Mouse (Mus musculus): ENCODE data around the gene Cecr2. TPM values are rescaled to one million over a fixed set of nuclear protein-coding genes. Genes with fewer than 3 reads are reported as not detected.
A peak's percentile ranks its signal among the peaks of the same experiment; 100 is the strongest.
"Not testable (repeated sequence)": the region's sequence is repeated elsewhere in the genome, so short reads cannot be mapped to it uniquely, and the experiment has no call there.

Gene Cecr2
- 10 to 100 TPM; 10.2 to 11.0 TPM for total RNA-seq (2021)
- long read RNA-seq, experiment 1, partial matches to known transcripts: 1 of 2 reads
- long read RNA-seq, experiment 1, other reads (novel, unspliced or antisense): 1 of 2 reads
- long read RNA-seq, experiment 2, partial matches to known transcripts: 0 of 1 reads
- long read RNA-seq, experiment 2, other reads (novel, unspliced or antisense): 1 of 1 reads

GRCm38 (mm10) chr6:120665816-120666760 lies at the start of gene Cecr2:
Cecr2 (plus strand) TSS chr6:120666369.
- DNase-seq: peak; percentile 74
- intact Hi-C loops (cut with DNase I; ENCODE audit: low total_unique reads): no loop called here

- intact Hi-C loops (cut with DNase I; ENCODE audit: low total_unique reads): no loop called here
- no peak for DNase-seq
Observed at GRCm38 (mm10) chr6:120617586-120617985, 48.6 kb upstream of the Cecr2 start.

DNA sequence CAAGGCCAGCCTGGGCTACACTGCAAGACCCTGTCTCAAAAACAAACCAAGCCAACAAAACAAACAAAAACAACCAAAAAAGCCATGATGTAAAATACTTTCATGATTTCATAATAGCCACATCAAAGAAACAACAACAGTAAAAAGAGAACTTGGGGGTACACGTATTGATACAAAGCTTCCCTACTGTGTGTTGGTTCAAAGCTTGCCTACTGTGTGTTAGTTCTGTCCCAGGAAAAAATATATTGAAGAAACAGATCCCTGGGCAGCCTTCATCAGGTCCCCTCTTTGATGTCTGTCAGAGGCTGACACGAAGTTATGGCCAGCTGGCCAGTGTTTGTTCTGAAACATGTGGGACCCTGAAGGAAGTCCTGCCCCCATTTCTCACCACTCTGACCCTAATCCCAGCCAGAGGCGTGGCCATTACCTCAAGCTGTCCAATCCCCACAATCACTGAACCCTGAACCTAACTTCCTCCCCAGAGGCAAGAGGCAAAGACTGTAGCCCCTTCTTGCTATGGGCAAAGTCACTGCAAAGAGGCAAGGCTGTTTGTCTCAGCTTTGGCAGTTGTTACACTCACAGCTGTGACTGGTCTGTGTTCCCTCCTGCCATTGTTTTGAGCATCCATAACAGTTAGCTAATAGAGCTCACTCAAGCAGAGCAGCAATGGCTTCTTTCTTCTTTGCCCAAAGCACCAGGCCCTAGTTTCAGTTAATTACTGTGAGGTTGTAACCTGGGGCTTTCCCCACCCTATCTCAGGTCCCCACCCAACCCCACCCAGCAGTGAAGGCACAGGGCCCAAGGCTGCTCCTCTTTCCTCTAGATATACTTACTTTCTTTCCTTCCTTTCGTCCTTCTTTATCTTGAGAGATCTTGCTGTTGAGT lies 47.4 kb upstream of the Cecr2 start:
- no peak for DNase-seq
- intact Hi-C loops (cut with DNase I; ENCODE audit: low total_unique reads): no loop called here

DNA sequence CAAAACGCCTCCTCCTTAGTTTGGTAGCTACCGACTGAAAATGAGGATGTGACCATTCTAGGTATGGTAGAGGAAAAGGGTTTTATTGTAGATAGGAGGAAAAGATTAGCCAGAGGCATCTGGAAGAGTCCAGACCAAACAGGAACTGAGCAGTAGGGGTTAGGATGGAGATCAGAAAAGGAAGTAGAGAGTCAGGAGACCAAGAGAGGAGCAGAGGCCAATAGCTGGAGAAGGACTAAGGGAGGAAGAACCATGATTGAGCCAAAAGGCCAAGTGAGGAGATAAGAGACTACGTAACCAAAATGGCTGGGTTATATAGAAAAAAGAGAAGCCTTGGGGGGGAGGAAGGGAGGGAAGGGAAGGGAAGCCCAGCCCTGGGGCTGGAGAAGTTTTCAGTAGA lies 46.0 kb upstream of the Cecr2 start:
- intact Hi-C loops (cut with DNase I; ENCODE audit: low total_unique reads): no loop called here
- DNase-seq: no peak

DNA sequence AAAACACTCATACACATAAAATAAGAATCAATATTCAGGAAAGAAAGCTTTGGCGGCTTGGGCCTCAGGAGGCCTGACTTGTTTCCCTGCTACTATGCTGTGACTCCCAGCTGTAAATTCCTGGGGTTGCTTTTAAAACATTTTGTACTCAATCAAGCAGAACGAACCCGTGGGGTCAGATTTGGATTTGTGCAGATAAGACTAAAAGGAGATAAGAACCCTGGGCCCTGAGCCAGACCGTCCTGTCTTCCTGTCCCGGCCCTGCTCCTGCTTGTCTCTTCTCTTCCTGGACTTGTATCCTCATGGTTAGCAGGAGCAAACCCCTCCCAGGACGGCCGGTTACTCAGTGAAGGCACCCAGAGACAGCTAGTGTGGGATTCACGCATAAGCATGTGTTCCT lies 41.1 kb upstream of the Cecr2 start:
- intact Hi-C loops (cut with DNase I; ENCODE audit: low total_unique reads): no loop called here
- DNase-seq: no peak

GRCm38 (mm10) chr6:120627096-120627495 lies 39.1 kb upstream of the Cecr2 start:
- DNase-seq: no peak
- intact Hi-C loops (cut with DNase I; ENCODE audit: low total_unique reads): no loop called here

- no peak for DNase-seq
Observed at GRCm38 (mm10) chr6:120628963-120629362, 37.2 kb upstream of the Cecr2 start.

GRCm38 (mm10) chr6:120635391-120636028 lies 30.7 kb upstream of the Cecr2 start:
- intact Hi-C loops (cut with DNase I; ENCODE audit: low total_unique reads): no loop called here
- DNase-seq: no peak

More at GRCm38 (mm10) chr6:120628963-120629362, 37.2 kb upstream of the Cecr2 start:
- intact Hi-C loops (cut with DNase I; ENCODE audit: low total_unique reads): no loop called here

DNA sequence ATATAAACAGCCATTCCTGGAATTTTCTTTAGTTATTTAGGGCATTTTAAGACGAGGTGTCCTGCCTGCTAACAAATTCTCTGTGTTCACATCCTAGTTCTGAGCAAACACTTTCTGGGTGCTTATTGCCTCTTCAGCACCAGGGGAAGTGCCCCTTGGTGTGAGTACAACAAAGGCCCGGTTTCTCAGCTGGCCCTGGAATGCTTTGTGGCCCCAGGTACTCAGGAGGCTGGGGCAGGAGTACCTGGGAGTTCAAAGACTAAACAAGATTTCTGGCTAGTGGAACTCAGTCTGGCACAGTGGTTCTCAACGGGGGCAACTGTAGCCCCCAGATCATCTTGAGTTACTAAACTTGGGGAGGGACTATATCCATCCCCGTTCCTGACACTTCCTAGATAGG lies 26.6 kb upstream of the Cecr2 start:
- intact Hi-C loops (cut with DNase I; ENCODE audit: low total_unique reads): no loop called here
- DNase-seq: no peak

DNA sequence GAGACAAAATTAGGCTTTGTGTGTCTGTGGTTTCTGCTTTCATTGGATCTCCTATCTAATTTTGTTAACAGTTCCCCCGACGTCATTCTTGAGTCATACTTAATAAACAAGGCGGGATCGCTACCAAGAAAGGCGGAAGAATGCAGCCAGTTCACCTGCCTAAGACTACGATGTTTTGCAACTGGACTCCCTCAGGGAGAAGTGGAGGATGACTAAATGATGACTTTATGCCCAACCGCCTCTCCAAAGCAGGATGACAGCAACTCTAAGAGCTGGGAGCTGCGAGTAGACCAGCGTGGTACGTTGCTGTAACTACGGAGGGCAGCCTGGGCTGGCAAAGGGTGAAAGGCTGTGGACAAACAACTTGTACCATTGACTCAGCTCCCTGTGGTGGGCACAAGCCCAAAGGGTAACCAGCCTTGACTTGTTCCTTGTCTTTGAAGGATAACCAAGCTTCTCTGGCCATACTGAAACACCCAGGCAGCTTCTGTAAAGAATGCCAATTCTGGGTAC lies 24.2 kb upstream of the Cecr2 start:
- DNase-seq: no peak
- intact Hi-C loops (cut with DNase I; ENCODE audit: low total_unique reads): no loop called here

DNA sequence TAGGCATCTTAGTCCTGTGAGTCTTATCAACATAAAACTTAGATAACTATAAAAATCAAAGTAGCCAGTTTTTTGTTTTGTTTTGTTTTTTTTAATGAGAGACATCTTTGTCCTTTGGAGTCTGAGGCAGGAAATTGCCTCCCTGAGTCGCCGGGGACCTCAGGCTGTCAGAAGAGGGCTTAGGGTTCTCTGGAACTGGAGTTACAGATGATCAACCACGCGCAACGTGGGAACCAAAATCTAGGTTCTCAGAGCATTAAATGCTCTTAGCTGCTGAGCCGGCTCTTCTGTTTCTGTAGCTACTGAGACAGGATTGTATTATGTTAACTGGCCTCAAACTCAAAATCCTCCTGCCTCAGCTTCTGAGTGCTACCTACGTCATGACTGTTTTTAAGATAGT lies 22.4 kb upstream of the Cecr2 start:
- intact Hi-C loops (cut with DNase I; ENCODE audit: low total_unique reads): no loop called here
- no peak for DNase-seq

GRCm38 (mm10) chr6:120644346-120645299 lies 21.5 kb upstream of the Cecr2 start:
- intact Hi-C loops (cut with DNase I; ENCODE audit: low total_unique reads): no loop called here
- DNase-seq: no peak

DNA sequence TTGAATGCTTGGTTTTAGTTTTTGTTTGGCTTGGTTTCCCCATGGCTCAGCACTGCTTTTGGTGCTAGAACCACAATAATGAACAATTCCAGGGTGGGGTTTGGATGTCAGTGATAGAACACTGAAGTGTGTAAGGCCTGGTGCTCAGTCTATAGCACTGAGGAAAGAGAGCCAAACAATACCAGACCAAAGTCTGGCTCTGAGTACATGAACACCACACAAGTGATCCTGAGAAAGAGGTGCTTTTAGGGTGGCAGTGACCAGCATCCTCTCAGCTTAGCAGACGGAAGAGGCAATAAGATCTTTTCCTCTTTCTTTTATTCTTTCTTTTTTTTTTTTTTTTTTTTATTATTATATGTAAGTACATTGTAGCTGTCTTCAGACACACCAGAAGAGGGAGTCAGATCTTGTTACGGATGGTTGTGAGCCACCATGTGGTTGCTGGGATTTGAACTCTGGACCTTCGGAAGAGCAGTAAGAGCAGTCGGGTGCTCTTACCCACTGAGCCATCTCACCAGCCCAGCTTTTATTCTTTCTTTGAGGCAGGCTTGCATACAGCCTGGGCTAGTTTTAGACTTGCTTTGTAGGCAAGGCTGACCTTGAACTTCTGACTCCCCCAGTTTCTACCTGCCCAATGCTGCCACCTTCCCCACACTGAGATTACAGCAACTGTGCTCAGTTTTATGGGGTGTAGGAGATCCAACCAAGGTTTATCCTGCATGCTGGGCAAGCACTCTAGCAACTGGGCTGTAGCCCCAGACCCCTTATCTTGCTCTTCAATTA lies 18.7 kb upstream of the Cecr2 start:
- intact Hi-C loops (cut with DNase I; ENCODE audit: low total_unique reads); DNase-seq: not testable (repeated sequence)

DNA sequence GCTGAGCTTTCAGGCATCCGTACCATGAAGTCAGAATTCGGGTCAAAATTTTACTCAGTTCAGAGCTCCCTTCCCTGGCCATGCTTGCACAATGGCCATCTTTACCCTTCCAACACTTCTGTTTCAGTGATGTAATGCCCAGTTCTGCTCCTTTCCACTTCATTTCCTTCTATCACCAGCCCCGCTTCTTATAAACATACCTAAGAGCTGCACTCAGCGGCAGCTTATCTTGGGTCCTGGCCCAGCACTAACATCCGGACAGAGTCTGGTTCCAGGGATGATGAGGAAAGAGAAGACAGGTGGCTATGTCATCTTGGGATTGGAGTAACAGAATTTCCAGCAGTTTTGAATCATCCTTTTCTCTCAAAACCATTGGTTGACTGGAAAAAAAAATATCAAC lies 18.0 kb upstream of the Cecr2 start:
- DNase-seq: no peak
- intact Hi-C loops (cut with DNase I; ENCODE audit: low total_unique reads): no loop called here

GRCm38 (mm10) chr6:120652666-120653065 lies 13.5 kb upstream of the Cecr2 start:
- intact Hi-C loops (cut with DNase I; ENCODE audit: low total_unique reads): loop anchor here (10.0 kb wide), 1 partner anchor 48 kb away; no protein-coding TSS in a partner anchor
- DNase-seq: no peak

DNA sequence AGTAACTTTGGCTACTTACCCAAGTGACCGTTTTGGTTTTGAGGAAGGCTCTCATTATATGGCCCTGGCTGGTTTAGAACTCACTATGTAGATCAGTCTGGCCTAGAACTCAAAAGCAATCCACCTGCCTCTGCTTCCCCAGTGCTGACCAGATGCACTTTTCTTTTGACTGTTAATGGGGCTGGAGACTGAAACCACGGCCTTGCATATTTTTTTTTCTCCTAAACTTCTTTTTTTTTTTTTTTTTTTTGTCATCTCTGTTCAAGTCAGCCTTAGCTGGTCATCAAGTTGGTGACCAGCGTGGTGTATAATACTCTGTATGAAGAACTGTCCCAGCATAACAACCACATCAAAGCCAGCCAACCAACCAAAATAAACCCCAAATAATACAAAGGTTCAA lies 10.5 kb upstream of the Cecr2 start:
- DNase-seq: no peak
- intact Hi-C loops (cut with DNase I; ENCODE audit: low total_unique reads): loop anchor here (10.0 kb wide), 1 partner anchor 51 kb away; no protein-coding TSS in a partner anchor

DNA sequence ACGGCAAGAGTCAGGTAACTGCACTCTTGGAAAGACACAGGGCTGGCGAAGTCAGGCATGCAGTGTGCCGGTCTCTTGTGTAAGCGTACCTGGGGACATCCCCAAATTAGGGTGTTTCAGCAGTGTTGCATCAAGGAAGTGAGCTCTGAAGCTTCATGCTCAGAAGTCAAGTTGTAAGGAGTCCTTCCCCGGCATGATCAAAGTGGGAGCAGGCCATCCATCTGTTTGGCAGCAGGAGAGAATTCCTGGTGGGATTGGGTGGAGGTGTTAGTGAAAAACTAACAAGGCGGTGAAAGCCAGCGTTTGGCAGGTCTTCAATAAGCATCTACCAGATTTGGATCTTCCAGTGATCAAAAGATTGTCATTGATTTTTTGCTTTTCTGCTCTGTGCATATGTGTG lies 7.3 kb upstream of the Cecr2 start:
- DNase-seq: no peak
- intact Hi-C loops (cut with DNase I; ENCODE audit: low total_unique reads): loop anchor here (10.0 kb wide), 1 partner anchor 54 kb away; no protein-coding TSS in a partner anchor
